ENCODE assay signal across 10 mouse cellular contexts in genomic region chr4:114901643-114902351, GRCm38 (mm10). TPM values are rescaled to one million over a fixed set of nuclear protein-coding genes. Genes with fewer than 3 reads are reported as not detected.
DNase-seq lines count a peak whose midpoint lies in the region; ATAC-seq lines count a peak whose summit lies in the region.
"Had no signal": no experiment of that assay in that cellular context is flagged by ENCODE, and none has a peak within 500 bp of the region (broad histone marks: within the 10 kb centered on the region; RNA-seq: fewer than 3 reads in every experiment).

No protein-coding gene starts in this region.

- DNase-seq in adrenal gland, postnatal 25 days, result peak; percentile 25
- DNase-seq in adrenal gland, adult 8-10 months, result no peak
- DNase-seq in midbrain, embryonic 10.5 days (ENCODE audit: low spot score), result peak; percentile 66
- DNase-seq in kidney, postnatal 14 days, result peak; percentile 23
- peak; percentile 41 for DNase-seq in splenic B cell, adult 2 months (ENCODE audit: low read depth, low spot score)
- DNase-seq in left cerebral cortex, postnatal 10 days (ENCODE audit: extremely low spot score in 1 of 2, low spot score in 2 of 2), result no peak
- no peak for DNase-seq in frontal cortex, postnatal 36 days (ENCODE audit: low spot score in 2 of 2)
- DNase-seq: thymus, postnatal 36 days had no signal

- H3K9ac ChIP-seq in midbrain, embryonic 16.5 days (ENCODE audit: low read depth, low read length), result no peak overlapping the region

- ATAC-seq in midbrain, embryonic 16.5 days, result no peak

- WGBS in midbrain, embryonic 10.5 days, result under 1% methylated on average over 42 of the region's 42 CpGs
- WGBS in midbrain, embryonic 16.5 days, result under 1% methylated on average over 42 of the region's 42 CpGs

- intact Hi-C loops in left cerebral cortex, postnatal 10 days (cut with DNase I), result loop anchor here (5.0 kb wide), 3 partner anchors 156 to 1036 kb away; partner anchors contain the start of genes Dmbx1 and Tal1

- H3K4me2 ChIP-seq in midbrain, embryonic 16.5 days (ENCODE audit: low read length), result no peak overlapping the region

- H3K36me3 ChIP-seq in midbrain, embryonic 10.5 days, result no peaks in the 10 kb centered on the region
- no peaks in the 10 kb centered on the region for H3K36me3 ChIP-seq in midbrain, embryonic 16.5 days (ENCODE audit: control insufficient read depth, insufficient read depth, low read length)
- no peaks in the 10 kb centered on the region for H3K36me3 ChIP-seq in splenic B cell, adult 2 months (ENCODE audit: control insufficient read depth, insufficient read depth, low read length, poor library complexity, severe bottlenecking)

- peaks cover 100% of the 10 kb centered on the region for H3K27me3 ChIP-seq in midbrain, embryonic 10.5 days (ENCODE audit: low read depth, poor library complexity, severe bottlenecking)
- peaks cover 66% of the 10 kb centered on the region for H3K27me3 ChIP-seq in midbrain, embryonic 16.5 days (ENCODE audit: control insufficient read depth, insufficient read depth, low read depth, low read length)
- H3K27me3 ChIP-seq in splenic B cell, adult 2 months (ENCODE audit: control insufficient read depth, insufficient read depth, low read length, poor library complexity, severe bottlenecking), result 0 out of 2 replicates have a peak, but pooled peaks cover 7% of the 10 kb centered on the region

- H3K9me3 ChIP-seq in midbrain, embryonic 10.5 days (replicated peaks), result no peaks in the 10 kb centered on the region
- H3K9me3 ChIP-seq in midbrain, embryonic 16.5 days (replicated peaks; ENCODE audit: control insufficient read depth, low read length, poor library complexity, severe bottlenecking), result no peaks in the 10 kb centered on the region

- peak overlapping the region; percentile 59 for H3K27ac ChIP-seq in midbrain, embryonic 10.5 days (replicated peaks)
- H3K27ac ChIP-seq in midbrain, embryonic 16.5 days (ENCODE audit: low read length), result no peak overlapping the region

- peak overlapping the region; percentile 52 for H3K4me3 ChIP-seq in midbrain, embryonic 10.5 days
- no peak overlapping the region for H3K4me3 ChIP-seq in midbrain, embryonic 16.5 days (ENCODE audit: low read depth, low read length)

- peaks cover 39% of the 10 kb centered on the region for H3K4me1 ChIP-seq in midbrain, embryonic 10.5 days
- peaks cover 2% of the 10 kb centered on the region; the same call in 1 of the 2 replicates for H3K4me1 ChIP-seq in midbrain, embryonic 16.5 days (ENCODE audit: control insufficient read depth, insufficient read depth, low read length)

RNA-seq across cellular contexts. Expression of gene Foxd2, which starts 6.9 kb away (rescaled TPM):
- total RNA-seq in adrenal gland, postnatal 25 days (2021), result 1.1 and 1.6 TPM in 2 replicates
- 1 to 10 TPM; 2.0 to 4.2 (median 3.1) TPM for total RNA-seq in adrenal gland, adult 8-10 months (2022)
- 2.1 and 3.3 TPM in 2 replicates for polyA plus RNA-seq in midbrain, embryonic 10.5 days (2016; fragmentation: Nextera tagmentation; extraction: Ambion mirVana)
- polyA plus RNA-seq in midbrain, embryonic 16.5 days (2015; fragmentation: Nextera tagmentation; extraction: Ambion mirVana), result 0.23 and 0.24 TPM in 2 replicates
- under 1 TPM; 0.30 to 0.39 TPM for total RNA-seq in left cerebral cortex, postnatal 10 days (2021)

RNA-seq across cellular contexts. Expression of gene Foxe3, which starts 24.0 kb away (rescaled TPM):
- total RNA-seq in adrenal gland, postnatal 25 days (2021), result not detected in 2 replicates
- total RNA-seq in adrenal gland, adult 8-10 months (2022), result under 1 TPM in 2 of 4 experiments, not detected in 2; 0.43 to 0.45 TPM
- 6.7 and 14.7 TPM in 2 replicates for polyA plus RNA-seq in midbrain, embryonic 10.5 days (2016; fragmentation: Nextera tagmentation; extraction: Ambion mirVana)
- polyA plus RNA-seq in midbrain, embryonic 16.5 days (2015; fragmentation: Nextera tagmentation; extraction: Ambion mirVana), result not detected in 2 replicates
- not detected for total RNA-seq in left cerebral cortex, postnatal 10 days (2021)
- polyA plus RNA-seq: large intestine, adult 2 months had no signal

Comparison
In these comparisons a context has a peak if more than half of its experiments do, and no peak if none do; other contexts are left out.
1. DNase-seq: peak in adrenal gland, postnatal 25 days (single experiment), midbrain, embryonic 10.5 days (single experiment), kidney, postnatal 14 days (single experiment) and splenic B cell, adult 2 months (single experiment); none in adrenal gland, adult 8-10 months (single experiment), left cerebral cortex, postnatal 10 days (0 of 2) and frontal cortex, postnatal 36 days (0 of 2).